Mouse (Mus musculus) lung, adult 2 months (tissue): ENCODE data around the gene Ube2f. TPM values are rescaled to one million over a fixed set of nuclear protein-coding genes. Genes with fewer than 3 reads are reported as not detected.

Experiments
- DNase-seq: peaks from one replicate; pipeline ENCODE4 v3.0.0; 2022
- H3K4me1 ChIP-seq: fragments of 200-500 bp; 2 replicates; pipeline ENCODE4 v1.6.1; 2011; ENCODE audit warnings: low read length; ENCODE audit not compliant: control insufficient read depth, insufficient read depth
- H3K4me3 ChIP-seq: fragments of 200-500 bp; replicated peaks from 2 replicates; pipeline ENCODE3; 2011; ENCODE audit warnings: low read depth, mild to moderate bottlenecking, control low read depth, low read length; ENCODE audit errors: extremely low read depth
- CTCF ChIP-seq: fragments of 200-500 bp; IDR thresholded peaks from 2 replicates; pipeline ENCODE4 v1.5.1; 2011; ENCODE audit warnings: mild to moderate bottlenecking, low read length, control low read depth; ENCODE audit not compliant: insufficient read depth
- POLR2A ChIP-seq: fragments of 200-500 bp; IDR thresholded peaks from 2 replicates; pipeline ENCODE4 v1.6.1; 2011; ENCODE audit warnings: low read depth, mild to moderate bottlenecking, control low read depth, low read length, borderline replicate concordance; ENCODE audit errors: extremely low read depth
- WGBS: fragments of 180-500 bp; shearing (Covaris S2); methylation state at CpG from one replicate; pipeline ENCODE4 v1.1.7; 2018; 5-methylcytosine and 5-hydroxymethylcytosine counted together
- polyA plus RNA-seq: library from polyadenylated mRNA; depleted of rRNA; stranded (reverse); fragments of >200 nt; gene quantifications from 2 replicates; pipeline ENCODE4 v1.2.3, GENCODE M21; 2012

Ube2f gene
- polyA plus RNA-seq, 1 experiment: 29.8 TPM

DNA sequence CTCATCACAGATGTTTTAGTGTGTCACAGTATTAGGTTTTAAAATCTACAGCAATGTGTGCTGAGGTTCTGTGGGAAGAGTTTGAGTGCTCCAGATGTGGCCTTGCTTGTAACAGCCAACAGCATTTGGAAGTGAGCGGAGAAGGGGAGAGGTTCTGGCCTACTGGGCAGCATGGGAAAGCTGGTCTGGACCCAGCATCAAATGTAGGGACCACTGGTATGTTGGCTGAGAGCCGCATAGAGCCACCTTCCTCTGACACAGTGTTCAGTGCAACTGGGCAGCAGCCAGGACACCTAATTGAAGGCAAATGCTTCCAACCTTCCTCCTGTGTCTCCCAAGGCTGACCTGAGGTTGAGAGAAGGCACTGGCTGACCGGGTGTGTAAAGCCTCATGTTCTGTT lies 51.9 kb downstream of the Ube2f start:
- no peak for TF ChIP-seq POLR2A
- TF ChIP-seq CTCF: no peak
- Histone ChIP-seq H3K4me1 (peaks cover 3% of the 10 kb centered on the region; the same call in 1 of the 2 replicates), H3K4me3 (no peak overlapping the region)
- WGBS: 77% methylated on average over 3 of the region's 3 CpGs
- no peak for DNase-seq

- no peaks in the 10 kb centered on the region; the same call in 1 of the 2 replicates for H3K4me1 ChIP-seq
- TF ChIP-seq CTCF (no peak), POLR2A (no peak)
- WGBS: 92% methylated on average over 4 of the region's 4 CpGs
- no peak overlapping the region for H3K4me3 ChIP-seq
- no peak for DNase-seq
These were observed 54.5 kb downstream of the Ube2f start for GRCm38 (mm10) chr1:91304621-91305020.

- 91% methylated on average over 13 of the region's 13 CpGs for WGBS
- DNase-seq: no peak
- no peaks in the 10 kb centered on the region for H3K4me1 ChIP-seq
- H3K4me3 ChIP-seq: no peak overlapping the region
- no peak for TF ChIP-seq POLR2A
- TF ChIP-seq CTCF: no peak
These were observed 59.4 kb downstream of the Ube2f start for GRCm38 (mm10) chr1:91309366-91310085.

DNA sequence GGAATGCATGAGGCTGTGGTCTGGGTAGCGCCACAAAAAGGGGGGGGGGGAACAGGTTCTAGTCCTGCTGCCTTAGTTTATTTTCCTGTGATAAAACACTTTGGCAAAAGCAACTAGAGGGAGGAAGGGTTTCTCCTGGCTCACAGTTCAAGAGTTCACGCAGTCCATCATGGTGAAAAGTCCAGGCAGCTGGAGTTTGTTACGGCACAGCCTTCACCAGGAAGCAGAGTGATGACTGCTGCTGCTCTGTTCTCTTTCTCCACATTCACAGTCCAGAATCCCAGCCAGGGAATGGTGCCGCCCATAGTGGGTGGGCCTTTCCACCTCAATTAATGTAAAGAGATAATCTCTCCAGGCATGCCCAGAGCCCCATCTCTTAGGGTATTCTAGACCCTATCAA lies 62.2 kb downstream of the Ube2f start:
- no peak overlapping the region for H3K4me3 ChIP-seq
- DNase-seq: no peak
- no peaks in the 10 kb centered on the region for H3K4me1 ChIP-seq
- no peak for TF ChIP-seq CTCF
- no peak for TF ChIP-seq POLR2A
- 83% methylated on average over 4 of the region's 4 CpGs for WGBS

- Histone ChIP-seq H3K4me1 (no peaks in the 10 kb centered on the region), H3K4me3 (no peak overlapping the region)
- no peak for TF ChIP-seq CTCF
- no peak for TF ChIP-seq POLR2A
- DNase-seq: no peak
- 41% methylated on average over 5 of the region's 5 CpGs for WGBS
These were observed 63.1 kb downstream of the Ube2f start for GRCm38 (mm10) chr1:91313251-91313650.

- TF ChIP-seq POLR2A (no peak), CTCF (no peak)
- WGBS: 81% methylated on average over 6 of the region's 6 CpGs
- H3K4me1 ChIP-seq: no peaks in the 10 kb centered on the region
- H3K4me3 ChIP-seq: no peak overlapping the region
- DNase-seq: no peak
These were observed 67.6 kb downstream of the Ube2f start for GRCm38 (mm10) chr1:91317656-91318055.

- no peak for DNase-seq
- no peaks in the 10 kb centered on the region for H3K4me1 ChIP-seq
- TF ChIP-seq POLR2A: no peak
- TF ChIP-seq CTCF: no peak
- WGBS: 45% methylated on average over 19 of the region's 19 CpGs
- no peak within 1 kb of the TSS for H3K4me3 ChIP-seq
These were observed 71.8 kb downstream of the Ube2f start, which contains the start of gene Espnl for GRCm38 (mm10) chr1:91321760-91322438. Espnl (plus strand) TSS chr1:91322075.

DNA sequence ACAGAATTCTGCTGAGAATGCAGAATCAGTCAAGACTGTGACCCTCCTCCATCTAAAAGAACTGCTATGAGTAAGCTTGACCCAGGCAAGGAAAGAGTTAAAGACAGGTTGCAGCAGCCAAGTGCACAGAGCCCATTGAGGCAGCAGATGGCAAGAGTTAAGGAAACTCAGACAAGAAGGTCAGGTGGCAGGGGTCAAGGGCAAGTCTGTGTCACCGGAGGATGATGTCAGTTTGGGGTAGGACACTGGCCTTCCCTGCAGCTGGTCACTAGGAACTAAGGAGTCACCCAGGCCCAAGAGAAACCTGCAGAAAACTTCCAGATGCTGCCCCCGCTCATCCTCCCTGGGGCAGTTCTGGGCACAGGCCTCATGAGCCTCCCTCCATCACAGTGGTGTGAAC lies 74.5 kb downstream of the Ube2f start:
- WGBS: 75% methylated on average over 2 of the region's 2 CpGs
- no peak for DNase-seq
- no peak for TF ChIP-seq POLR2A
- TF ChIP-seq CTCF: no peak

DNA sequence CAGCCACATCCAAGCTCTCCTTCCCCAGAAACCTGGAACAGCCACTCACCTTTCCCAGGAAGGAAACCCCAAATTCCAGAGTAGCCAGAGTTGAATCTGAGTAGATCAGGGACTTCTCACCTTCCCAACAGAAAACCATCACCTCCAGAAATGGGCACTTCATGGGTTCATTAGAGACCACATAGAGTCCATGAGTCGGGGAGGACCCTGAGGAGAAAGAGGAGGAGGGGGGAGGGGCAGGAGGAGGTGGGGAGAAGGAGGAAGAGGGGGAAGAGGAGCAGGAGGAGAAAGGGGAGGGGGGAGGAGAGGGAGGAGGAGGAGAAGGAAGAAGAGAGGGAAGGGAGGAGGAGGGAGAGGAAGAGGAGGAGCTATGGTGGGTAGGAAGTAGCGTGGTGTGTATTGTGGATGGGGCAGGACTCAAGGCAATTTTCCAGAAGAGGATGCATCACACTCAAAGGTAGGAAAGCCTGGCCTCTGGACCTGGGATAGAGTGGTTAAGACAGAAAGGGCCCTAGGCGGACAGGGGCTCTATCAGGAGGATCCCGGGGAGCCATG lies 75.5 kb downstream of the Ube2f start:
- no peak for DNase-seq
- Histone ChIP-seq H3K4me1 (no peaks in the 10 kb centered on the region), H3K4me3 (no peak overlapping the region)
- 54% methylated on average over 4 of the region's 4 CpGs for WGBS
- no peak for TF ChIP-seq POLR2A
- TF ChIP-seq CTCF: no peak

More for the DNA sequence above, 74.5 kb downstream of the Ube2f start:
- no peak overlapping the region for H3K4me3 ChIP-seq
- H3K4me1 ChIP-seq: no peaks in the 10 kb centered on the region
